Mouse (Mus musculus): ENCODE measurements at regions not wholly inside any gene's neighbourhood (a gene's known extent, or its start where the extent isn't known, plus 50 kb on each side); places are given as distances from the start of the nearest gene placed in this dataset.
A peak's percentile ranks its signal among the peaks of the same experiment; 100 is the strongest.
"Not testable (repeated sequence)": the region's sequence is repeated elsewhere in the genome, so short reads cannot be mapped to it uniquely, and the experiment has no call there.

DNA sequence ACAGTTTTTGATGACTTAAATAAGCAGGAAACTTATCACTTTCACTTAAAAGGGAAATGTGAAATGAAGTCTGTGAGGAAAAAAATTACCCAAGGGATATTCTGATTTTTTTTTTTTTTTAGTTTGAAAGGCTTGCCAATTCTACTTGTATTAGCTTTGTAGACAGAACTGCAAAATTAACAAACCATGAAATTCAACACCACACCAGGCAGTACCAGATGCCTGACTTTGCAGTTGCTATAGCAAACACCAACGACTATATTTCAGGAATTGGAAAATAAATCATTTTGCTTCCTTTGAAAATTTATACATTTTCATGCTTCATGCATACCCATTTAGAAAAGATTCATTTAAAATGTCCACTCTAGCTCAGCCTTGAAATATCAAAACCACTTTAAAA lies 1206.6 kb downstream of the Grik2 start:
- no peaks in the 10 kb centered on the region for H3K27me3 ChIP-seq (ENCODE audit: control insufficient read depth, insufficient read depth, low read length)
- no peaks in the 10 kb centered on the region for H3K4me1 ChIP-seq (ENCODE audit: control insufficient read depth, insufficient read depth, low read length)
- no peak overlapping the region for H3K9ac ChIP-seq (ENCODE audit: low read length)
- DNase-seq (ENCODE audit: low spot score, missing footprints) (no peak), ATAC-seq (ENCODE audit: low FRiP score) (no peak)
- no peak overlapping the region for H3K4me3 ChIP-seq (ENCODE audit: low read depth, low read length)
- H3K9me3 ChIP-seq (ENCODE audit: control insufficient read depth, low read length), result no peaks in the 10 kb centered on the region
- H3K36me3 ChIP-seq (ENCODE audit: control insufficient read depth, insufficient read depth, low read length), result no peaks in the 10 kb centered on the region
- no peak overlapping the region for H3K4me2 ChIP-seq
- WGBS, result 60% methylated on average over 1 of the region's 1 CpGs
- no peak overlapping the region for H3K27ac ChIP-seq (ENCODE audit: low read depth, low read length)

DNA sequence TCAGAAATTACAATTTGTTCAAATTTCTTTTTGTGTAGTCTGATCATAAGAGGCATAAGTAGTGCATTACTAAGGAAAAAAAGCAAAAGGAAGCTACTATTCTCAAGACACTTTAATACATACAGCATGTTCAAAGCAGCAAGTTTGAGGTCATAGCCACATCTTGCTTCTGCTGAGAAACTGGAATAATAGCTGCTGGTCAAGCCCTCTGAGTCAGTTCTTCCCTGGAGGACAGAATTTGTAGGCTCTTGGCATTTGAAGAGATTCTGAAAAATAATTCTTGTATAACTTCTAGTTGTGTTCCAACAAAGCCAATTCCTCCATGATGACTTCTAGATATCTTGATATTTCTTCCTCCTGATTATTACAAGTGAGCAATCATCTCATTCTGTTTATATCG lies 1207.5 kb downstream of the Grik2 start:
- H3K27me3 ChIP-seq (ENCODE audit: control insufficient read depth, insufficient read depth, low read length), result no peaks in the 10 kb centered on the region

DNA sequence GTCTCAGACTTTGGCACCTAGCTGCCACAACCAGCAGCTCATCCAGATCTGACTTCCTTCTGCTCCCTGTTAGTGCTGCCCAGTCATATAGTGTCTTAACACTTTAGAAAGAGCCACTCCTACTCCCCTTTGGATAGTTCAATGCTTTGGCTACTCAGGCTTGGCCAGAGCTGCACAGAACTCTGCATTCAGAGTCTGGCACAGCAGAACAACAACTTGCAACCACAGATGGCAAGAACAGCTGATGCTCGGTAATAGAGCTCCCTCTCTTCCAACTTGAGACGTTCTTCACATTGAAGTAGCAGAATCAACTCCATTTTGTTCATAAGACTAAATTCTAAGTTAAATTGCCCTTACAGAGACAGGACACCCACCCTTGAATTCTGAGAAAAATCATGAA lies 1216.0 kb downstream of the Grik2 start:
- H3K9ac ChIP-seq (ENCODE audit: low read length), result no peak overlapping the region
- no peak overlapping the region for H3K4me3 ChIP-seq (ENCODE audit: low read depth, low read length)
- no peak overlapping the region for H3K27ac ChIP-seq (ENCODE audit: low read depth, low read length)
- no peaks in the 10 kb centered on the region for H3K27me3 ChIP-seq (ENCODE audit: control insufficient read depth, insufficient read depth, low read length)
- 86% methylated on average over 2 of the region's 2 CpGs for WGBS
- no peaks in the 10 kb centered on the region for H3K36me3 ChIP-seq (ENCODE audit: control insufficient read depth, insufficient read depth, low read length)
- ATAC-seq (ENCODE audit: low FRiP score) (no peak), DNase-seq (ENCODE audit: low spot score, missing footprints) (no peak)
- no peaks in the 10 kb centered on the region for H3K4me1 ChIP-seq (ENCODE audit: control insufficient read depth, insufficient read depth, low read length)
- H3K4me2 ChIP-seq, result no peak overlapping the region
- H3K9me3 ChIP-seq (ENCODE audit: control insufficient read depth, low read length), result no peaks in the 10 kb centered on the region

More for the DNA sequence above, 1207.5 kb downstream of the Grik2 start:
- DNase-seq (ENCODE audit: low spot score, missing footprints) (no peak), ATAC-seq (ENCODE audit: low FRiP score) (no peak)
- H3K27ac ChIP-seq (ENCODE audit: low read depth, low read length), result no peak overlapping the region
- no peak overlapping the region for H3K4me2 ChIP-seq
- no peak overlapping the region for H3K9ac ChIP-seq (ENCODE audit: low read length)
- 81% methylated on average over 1 of the region's 1 CpGs for WGBS
- H3K4me1 ChIP-seq (ENCODE audit: control insufficient read depth, insufficient read depth, low read length), result no peaks in the 10 kb centered on the region
- H3K9me3 ChIP-seq (ENCODE audit: control insufficient read depth, low read length), result no peaks in the 10 kb centered on the region
- H3K36me3 ChIP-seq (ENCODE audit: control insufficient read depth, insufficient read depth, low read length), result no peaks in the 10 kb centered on the region
- no peak overlapping the region for H3K4me3 ChIP-seq (ENCODE audit: low read depth, low read length)

- H3K4me3 ChIP-seq (ENCODE audit: low read depth, low read length); H3K9me3 ChIP-seq (ENCODE audit: control insufficient read depth, low read length); ATAC-seq (ENCODE audit: low FRiP score); H3K4me1 ChIP-seq (ENCODE audit: control insufficient read depth, insufficient read depth, low read length); H3K27ac ChIP-seq (ENCODE audit: low read depth, low read length); H3K4me2 ChIP-seq; DNase-seq (ENCODE audit: low spot score, missing footprints); H3K9ac ChIP-seq (ENCODE audit: low read length); H3K36me3 ChIP-seq (ENCODE audit: control insufficient read depth, insufficient read depth, low read length); H3K27me3 ChIP-seq (ENCODE audit: control insufficient read depth, insufficient read depth, low read length): not testable (repeated sequence)
- WGBS, result 68% methylated on average over 2 of the region's 2 CpGs
These were observed 1238.8 kb downstream of the Grik2 start for GRCm38 (mm10) chr10:48549791-48550190.

DNA sequence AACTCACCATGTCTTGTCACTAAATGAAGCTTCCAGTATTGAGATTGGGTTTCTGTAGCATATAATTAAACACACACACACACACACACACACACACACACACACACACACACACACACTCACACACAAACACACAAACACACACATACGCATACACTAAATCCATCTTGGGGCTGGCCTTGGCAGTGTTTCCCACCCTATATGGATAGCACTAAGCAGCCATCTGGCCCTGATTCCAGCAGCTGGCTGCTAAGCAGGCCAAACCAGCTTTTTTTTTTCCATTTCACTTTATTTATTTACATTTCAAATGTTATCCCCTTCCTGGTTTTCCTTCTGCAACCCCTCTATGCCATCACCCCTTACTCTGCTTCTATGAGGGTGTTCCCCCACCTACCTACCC lies 1266.3 kb downstream of the Grik2 start:
- H3K4me3 ChIP-seq (ENCODE audit: low read depth, low read length), result no peak overlapping the region
- no peaks in the 10 kb centered on the region for H3K9me3 ChIP-seq (ENCODE audit: control insufficient read depth, low read length)
- ATAC-seq (ENCODE audit: low FRiP score), result no peak
- no peak overlapping the region for H3K4me2 ChIP-seq
- H3K36me3 ChIP-seq (ENCODE audit: control insufficient read depth, insufficient read depth, low read length), result no peaks in the 10 kb centered on the region
- H3K4me1 ChIP-seq (ENCODE audit: control insufficient read depth, insufficient read depth, low read length), result no peaks in the 10 kb centered on the region
- H3K9ac ChIP-seq (ENCODE audit: low read length), result no peak overlapping the region
- no peak for DNase-seq (ENCODE audit: low spot score, missing footprints)
- H3K27me3 ChIP-seq (ENCODE audit: control insufficient read depth, insufficient read depth, low read length), result no peaks in the 10 kb centered on the region
- whole genome bisulfite sequencing, result 100% methylated on average over 1 of the region's 1 CpGs
- no peak overlapping the region for H3K27ac ChIP-seq (ENCODE audit: low read depth, low read length)

GRCm38 (mm10) chr10:48472927-48473326 lies 1315.6 kb downstream of the Grik2 start:
- DNase-seq (ENCODE audit: low spot score, missing footprints) (no peak), ATAC-seq (ENCODE audit: low FRiP score) (no peak)
- H3K9me3 ChIP-seq (ENCODE audit: control insufficient read depth, low read length), result no peaks in the 10 kb centered on the region
- no peaks in the 10 kb centered on the region for H3K4me1 ChIP-seq (ENCODE audit: control insufficient read depth, insufficient read depth, low read length)
- no peaks in the 10 kb centered on the region for H3K27me3 ChIP-seq (ENCODE audit: control insufficient read depth, insufficient read depth, low read length)
- no peak overlapping the region for H3K27ac ChIP-seq (ENCODE audit: low read depth, low read length)
- no peak overlapping the region for H3K4me2 ChIP-seq
- no peak overlapping the region for H3K4me3 ChIP-seq (ENCODE audit: low read depth, low read length)
- H3K9ac ChIP-seq (ENCODE audit: low read length), result no peak overlapping the region
- H3K36me3 ChIP-seq (ENCODE audit: control insufficient read depth, insufficient read depth, low read length), result no peaks in the 10 kb centered on the region
- 86% methylated on average over 1 of the region's 1 CpGs for WGBS

GRCm38 (mm10) chr10:48443739-48444342 lies 1344.7 kb downstream of the Grik2 start:
- WGBS, result 85% methylated on average over 1 of the region's 1 CpGs
- H3K4me1 ChIP-seq (ENCODE audit: control insufficient read depth, insufficient read depth, low read length), result no peaks in the 10 kb centered on the region
- H3K27me3 ChIP-seq (ENCODE audit: control insufficient read depth, insufficient read depth, low read length), result no peaks in the 10 kb centered on the region
- H3K9ac ChIP-seq (ENCODE audit: low read length), result no peak overlapping the region
- H3K4me3 ChIP-seq (ENCODE audit: low read depth, low read length), result no peak overlapping the region
- H3K27ac ChIP-seq (ENCODE audit: low read depth, low read length), result no peak overlapping the region
- DNase-seq (ENCODE audit: low spot score, missing footprints) (no peak), ATAC-seq (ENCODE audit: low FRiP score) (no peak)
- H3K4me2 ChIP-seq, result no peak overlapping the region
- no peaks in the 10 kb centered on the region for H3K9me3 ChIP-seq (ENCODE audit: control insufficient read depth, low read length)
- no peaks in the 10 kb centered on the region for H3K36me3 ChIP-seq (ENCODE audit: control insufficient read depth, insufficient read depth, low read length)

DNA sequence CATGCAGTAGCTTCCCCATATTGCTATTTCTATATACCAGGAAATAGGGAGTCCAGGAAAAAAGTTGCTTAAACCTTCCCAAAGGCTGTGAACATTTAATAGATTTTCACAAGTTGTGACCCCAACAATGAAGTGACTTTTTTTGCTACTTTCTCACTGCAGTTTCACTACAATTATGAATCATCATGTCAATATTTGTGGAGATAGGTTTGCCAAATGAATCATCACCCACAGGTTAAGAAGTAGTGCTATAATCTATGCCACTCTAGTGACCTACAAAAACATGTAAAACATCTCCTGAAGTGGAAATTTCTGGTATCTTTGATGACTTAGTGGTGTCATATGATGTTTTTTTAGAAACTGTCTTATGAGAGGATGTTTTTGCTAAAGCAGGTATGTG lies 1355.3 kb downstream of the Grik2 start:
- H3K9ac ChIP-seq (ENCODE audit: low read length), result no peak overlapping the region

GRCm38 (mm10) chr10:48425501-48425900 lies 1363.1 kb downstream of the Grik2 start:
- Histone ChIP-seq H3K4me1 (ENCODE audit: control insufficient read depth, insufficient read depth, low read length) (no peaks in the 10 kb centered on the region), H3K9me3 (ENCODE audit: control insufficient read depth, low read length) (no peaks in the 10 kb centered on the region), H3K9ac (ENCODE audit: low read length) (no peak overlapping the region), H3K4me2 (no peak overlapping the region), H3K36me3 (ENCODE audit: control insufficient read depth, insufficient read depth, low read length) (no peaks in the 10 kb centered on the region), H3K27ac (ENCODE audit: low read depth, low read length) (no peak overlapping the region), H3K27me3 (ENCODE audit: control insufficient read depth, insufficient read depth, low read length) (no peaks in the 10 kb centered on the region), H3K4me3 (ENCODE audit: low read depth, low read length) (no peak overlapping the region)
- DNase-seq (ENCODE audit: low spot score, missing footprints), result no peak
- no peak for ATAC-seq (ENCODE audit: low FRiP score)

More for the DNA sequence above, 1355.3 kb downstream of the Grik2 start:
- H3K36me3 ChIP-seq (ENCODE audit: control insufficient read depth, insufficient read depth, low read length), result no peaks in the 10 kb centered on the region
- no peak for DNase-seq (ENCODE audit: low spot score, missing footprints)
- H3K27ac ChIP-seq (ENCODE audit: low read depth, low read length), result no peak overlapping the region
- ATAC-seq (ENCODE audit: low FRiP score), result no peak
- no peaks in the 10 kb centered on the region for H3K4me1 ChIP-seq (ENCODE audit: control insufficient read depth, insufficient read depth, low read length)
- H3K27me3 ChIP-seq (ENCODE audit: control insufficient read depth, insufficient read depth, low read length), result no peaks in the 10 kb centered on the region
- H3K4me3 ChIP-seq (ENCODE audit: low read depth, low read length), result no peak overlapping the region
- H3K9me3 ChIP-seq (ENCODE audit: control insufficient read depth, low read length), result no peaks in the 10 kb centered on the region
- no peak overlapping the region for H3K4me2 ChIP-seq

DNA sequence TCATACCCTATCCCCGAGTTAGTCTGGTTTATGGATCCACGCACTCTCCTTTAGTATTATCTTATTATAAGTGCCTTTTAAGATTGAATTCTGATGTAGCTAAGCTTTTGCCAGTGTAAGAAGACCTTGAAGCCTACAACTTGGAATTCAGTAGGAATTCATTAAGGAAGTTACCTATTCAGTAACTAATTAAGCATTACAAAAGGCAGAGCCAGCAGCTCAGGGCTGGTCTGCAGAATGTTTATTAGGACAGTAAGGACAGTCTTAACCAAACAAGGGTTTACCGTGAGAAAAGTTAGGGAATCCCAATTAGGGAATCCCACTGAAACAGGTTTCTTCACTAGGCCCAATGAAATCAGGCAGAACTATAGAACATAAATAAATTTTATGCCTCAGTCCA lies 1383.5 kb downstream of the Grik2 start:
- no peak overlapping the region for H3K9ac ChIP-seq (ENCODE audit: low read length)
- no peak overlapping the region for H3K4me2 ChIP-seq
- H3K4me1 ChIP-seq (ENCODE audit: control insufficient read depth, insufficient read depth, low read length), result no peaks in the 10 kb centered on the region
- H3K4me3 ChIP-seq (ENCODE audit: low read depth, low read length), result no peak overlapping the region
- H3K9me3 ChIP-seq (ENCODE audit: control insufficient read depth, low read length), result no peaks in the 10 kb centered on the region
- H3K27ac ChIP-seq (ENCODE audit: low read depth, low read length), result no peak overlapping the region
- no peaks in the 10 kb centered on the region for H3K27me3 ChIP-seq (ENCODE audit: control insufficient read depth, insufficient read depth, low read length)
- DNase-seq (ENCODE audit: low spot score, missing footprints), result peak; percentile 31
- ATAC-seq (ENCODE audit: low FRiP score), result no peak
- no peaks in the 10 kb centered on the region for H3K36me3 ChIP-seq (ENCODE audit: control insufficient read depth, insufficient read depth, low read length)
- 90% methylated on average over 3 of the region's 3 CpGs for WGBS
